Mouse (Mus musculus) testis, adult 2 months (tissue): ENCODE data around the gene Synrg. TPM values are rescaled to one million over a fixed set of nuclear protein-coding genes. Genes with fewer than 3 reads are reported as not detected.

ENCODE experiments used
- H3K27ac ChIP-seq: fragments of 200-500 bp; 2 replicates; pipeline ENCODE4 v1.5.1; 2012; ENCODE audit warnings: low read depth, low read length; ENCODE audit not compliant: control insufficient read depth, insufficient read depth
- H3K27me3 ChIP-seq: fragments of 200-500 bp; 2 replicates; pipeline ENCODE4 v1.6.1; 2012; ENCODE audit warnings: mild to moderate bottlenecking, low read length, moderate library complexity; ENCODE audit not compliant: control insufficient read depth, insufficient read depth
- H3K36me3 ChIP-seq: fragments of 200-500 bp; 2 replicates; pipeline ENCODE4 v1.6.1; 2012; ENCODE audit warnings: mild to moderate bottlenecking, low read length; ENCODE audit not compliant: control insufficient read depth, insufficient read depth
- H3K4me1 ChIP-seq: fragments of 200-500 bp; 2 replicates; pipeline ENCODE4 v1.6.1; 2012; ENCODE audit warnings: low read length; ENCODE audit not compliant: control insufficient read depth, insufficient read depth
- H3K4me3 ChIP-seq: fragments of 200-500 bp; 2 replicates; pipeline ENCODE4 v1.5.1; 2012; ENCODE audit warnings: low read depth, mild to moderate bottlenecking, low read length, moderate library complexity, mixed read lengths; ENCODE audit not compliant: control insufficient read depth
- CTCF ChIP-seq: fragments of 200-500 bp; IDR thresholded peaks from 2 replicates; pipeline ENCODE4 v1.5.1; 2012; ENCODE audit warnings: low read depth, mild to moderate bottlenecking, inconsistent platforms, low read length, moderate library complexity; ENCODE audit not compliant: control insufficient read depth, insufficient read depth, insufficient replicate concordance
- POLR2A ChIP-seq: fragments of 200-500 bp; IDR thresholded peaks from 2 replicates; pipeline ENCODE4 v1.6.1; 2012; ENCODE audit warnings: low read depth, mild to moderate bottlenecking, inconsistent platforms, low read length, moderate library complexity; ENCODE audit not compliant: control insufficient read depth
- polyA plus RNA-seq: library from polyadenylated mRNA; depleted of rRNA; stranded (reverse); fragments of >200 nt; gene quantifications from 2 replicates; pipeline ENCODE4 v1.2.3, GENCODE M21; 2012

Gene Synrg
- polyA plus RNA-seq, 1 experiment = 33.0 TPM

DNA sequence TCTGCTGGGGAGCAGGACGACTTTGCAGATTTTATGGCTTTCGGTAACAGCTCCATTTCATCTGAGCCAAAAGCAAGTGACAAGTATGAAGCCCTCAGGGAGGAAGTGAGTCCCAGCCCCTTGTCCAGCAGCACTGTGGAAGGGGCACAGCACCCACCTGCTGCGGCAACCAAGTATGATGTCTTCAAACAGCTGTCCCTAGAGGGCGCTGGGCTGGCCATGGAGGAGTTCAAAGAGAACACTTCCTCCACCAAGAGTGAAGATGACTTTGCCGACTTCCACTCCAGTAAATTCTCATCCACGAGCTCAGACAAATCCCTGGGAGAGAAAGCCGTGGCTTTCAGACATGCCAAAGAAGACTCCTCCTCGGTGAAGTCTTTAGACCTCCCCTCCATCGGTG lies 44.8 kb downstream of the Synrg start:
- Histone ChIP-seq H3K27ac (no peak overlapping the region), H3K4me3 (no peak overlapping the region), H3K27me3 (no peaks in the 10 kb centered on the region), H3K36me3 (no peaks in the 10 kb centered on the region; the same call in none of the 2 replicates), H3K4me1 (no peaks in the 10 kb centered on the region)
- no peak for TF ChIP-seq POLR2A
- TF ChIP-seq CTCF = no peak

DNA sequence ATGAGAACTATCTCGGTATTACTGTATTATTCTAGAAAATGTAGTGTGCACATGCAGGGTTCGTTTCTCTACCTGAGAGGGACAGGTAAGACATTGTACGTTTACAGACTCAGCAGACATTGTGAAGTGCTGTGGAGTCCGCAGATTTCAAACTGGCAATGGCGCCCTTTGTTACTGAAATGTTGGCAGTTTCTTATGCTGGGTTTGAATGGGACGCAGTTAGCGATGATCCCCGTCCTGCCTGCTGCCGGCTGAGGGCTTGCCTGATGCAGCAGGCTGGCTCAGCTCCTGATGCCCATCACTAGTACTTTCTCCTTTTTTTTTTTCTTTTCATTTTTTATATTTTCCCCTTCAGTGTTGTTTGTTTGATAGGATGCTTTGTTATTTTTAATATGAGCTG lies 46.2 kb downstream of the Synrg start:
- H3K4me1 ChIP-seq = no peaks in the 10 kb centered on the region
- H3K27ac ChIP-seq = no peak overlapping the region
- TF ChIP-seq CTCF (no peak), POLR2A (no peak)
- H3K36me3 ChIP-seq = no peaks in the 10 kb centered on the region; the same call in none of the 2 replicates
- no peaks in the 10 kb centered on the region for H3K27me3 ChIP-seq
- H3K4me3 ChIP-seq = no peak overlapping the region

DNA sequence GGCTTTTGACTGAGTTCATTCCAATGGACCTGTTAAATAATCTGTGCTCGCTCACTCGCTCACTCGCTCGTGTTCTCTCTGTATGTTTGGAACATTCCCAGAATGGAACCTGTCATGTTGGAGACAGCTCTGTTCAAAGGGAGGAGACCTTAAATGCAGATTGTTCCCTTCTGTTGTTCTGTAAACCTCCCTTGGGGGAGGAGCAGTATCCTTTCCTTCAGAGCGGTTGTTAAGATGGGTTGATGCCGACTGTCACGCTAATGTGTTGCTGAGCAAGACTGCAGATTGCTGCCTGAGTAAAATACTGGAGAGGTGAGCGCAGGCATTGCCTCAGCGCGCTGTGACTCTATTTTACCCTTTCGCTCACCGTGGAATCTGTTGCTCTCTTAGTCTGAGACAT lies 46.8 kb downstream of the Synrg start:
- H3K4me3 ChIP-seq = no peak overlapping the region
- H3K27ac ChIP-seq = no peak overlapping the region
- no peaks in the 10 kb centered on the region for H3K27me3 ChIP-seq
- no peaks in the 10 kb centered on the region; the same call in none of the 2 replicates for H3K36me3 ChIP-seq
- no peaks in the 10 kb centered on the region for H3K4me1 ChIP-seq
- no peak for TF ChIP-seq CTCF
- no peak for TF ChIP-seq POLR2A

DNA sequence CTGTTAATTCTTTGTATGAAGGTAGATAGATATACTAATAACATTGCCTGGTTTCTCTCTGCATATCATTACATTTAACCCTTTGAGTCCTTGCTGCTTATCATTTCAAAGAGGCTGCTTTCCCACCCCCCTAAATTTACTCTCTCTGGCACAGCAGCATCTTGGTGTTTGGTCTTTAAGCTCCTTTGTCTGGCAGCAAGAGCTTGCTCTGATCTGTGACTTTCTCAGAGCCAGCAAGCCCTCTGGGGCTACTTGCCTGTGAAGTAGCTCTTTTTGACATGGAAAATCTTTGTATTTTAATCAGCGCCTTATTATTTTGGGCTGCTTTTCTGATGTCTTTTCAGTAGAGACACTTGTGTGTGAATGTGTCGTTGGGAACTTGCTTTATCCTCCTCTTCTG lies 47.3 kb downstream of the Synrg start:
- H3K27me3 ChIP-seq = no peaks in the 10 kb centered on the region
- H3K36me3 ChIP-seq = no peaks in the 10 kb centered on the region; the same call in none of the 2 replicates
- H3K4me3 ChIP-seq = no peak overlapping the region
- H3K27ac ChIP-seq = no peak overlapping the region
- no peaks in the 10 kb centered on the region for H3K4me1 ChIP-seq
- TF ChIP-seq POLR2A (no peak), CTCF (no peak)

DNA sequence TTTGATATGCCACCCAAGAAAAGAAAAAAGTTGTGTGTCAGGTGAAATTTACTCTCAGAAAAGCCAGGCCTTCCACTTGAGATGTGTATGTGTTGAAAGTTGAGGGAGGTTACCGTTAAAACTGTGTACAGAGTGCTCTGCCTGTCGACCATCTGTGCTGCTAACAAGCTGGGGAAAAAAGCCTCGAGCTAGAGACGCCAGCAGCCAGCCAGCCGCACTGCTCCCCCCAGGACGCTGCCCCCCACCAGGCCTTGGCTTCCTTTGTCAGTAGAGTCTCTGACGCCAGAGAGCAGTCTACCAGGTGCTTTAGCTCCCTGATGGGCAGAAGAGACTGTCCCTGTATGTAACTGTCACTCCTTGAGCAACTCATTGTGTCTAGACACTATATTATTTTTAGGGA lies 48.9 kb downstream of the Synrg start:
- TF ChIP-seq CTCF = no peak
- no peak for TF ChIP-seq POLR2A
- Histone ChIP-seq H3K27ac (no peak overlapping the region), H3K27me3 (no peaks in the 10 kb centered on the region), H3K36me3 (no peaks in the 10 kb centered on the region; the same call in none of the 2 replicates), H3K4me3 (no peak overlapping the region), H3K4me1 (no peaks in the 10 kb centered on the region)

DNA sequence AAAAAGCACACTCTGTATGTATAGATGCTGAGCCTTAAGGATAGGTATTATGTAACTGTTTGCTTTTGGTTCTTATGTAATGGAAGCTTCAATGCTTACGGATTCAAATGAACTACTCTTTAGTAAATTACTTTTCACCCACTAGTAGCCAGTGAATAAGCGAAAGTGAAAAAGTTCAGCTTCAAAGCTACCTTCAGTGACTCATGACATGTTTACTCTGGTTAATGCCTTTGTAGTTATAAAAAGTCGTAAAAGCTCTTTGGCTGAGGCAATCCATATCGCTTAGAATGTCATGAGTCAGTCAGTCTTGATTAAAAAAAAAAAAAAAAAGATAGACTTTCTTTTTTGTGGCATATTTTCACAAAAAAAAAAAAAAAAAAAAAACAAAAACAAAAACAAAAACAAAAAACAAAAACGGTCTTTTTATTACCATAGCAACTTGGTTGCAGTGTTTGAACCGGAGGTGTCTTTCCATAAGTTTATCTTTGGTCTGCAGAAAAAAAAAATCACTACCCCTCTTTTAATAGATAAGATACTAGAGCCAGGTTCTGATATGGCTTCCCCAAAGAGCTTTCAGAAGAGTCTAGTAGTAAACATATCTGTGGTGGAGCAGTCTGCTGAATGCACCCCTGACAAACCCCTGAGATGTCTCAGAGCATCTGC lies 52.0 kb downstream of the Synrg start:
- Histone ChIP-seq H3K36me3 (no peaks in the 10 kb centered on the region), H3K27me3 (no peaks in the 10 kb centered on the region), H3K4me3 (no peak overlapping the region), H3K4me1 (no peaks in the 10 kb centered on the region), H3K27ac (no peak overlapping the region)
- TF ChIP-seq CTCF (no peak), POLR2A (no peak)

DNA sequence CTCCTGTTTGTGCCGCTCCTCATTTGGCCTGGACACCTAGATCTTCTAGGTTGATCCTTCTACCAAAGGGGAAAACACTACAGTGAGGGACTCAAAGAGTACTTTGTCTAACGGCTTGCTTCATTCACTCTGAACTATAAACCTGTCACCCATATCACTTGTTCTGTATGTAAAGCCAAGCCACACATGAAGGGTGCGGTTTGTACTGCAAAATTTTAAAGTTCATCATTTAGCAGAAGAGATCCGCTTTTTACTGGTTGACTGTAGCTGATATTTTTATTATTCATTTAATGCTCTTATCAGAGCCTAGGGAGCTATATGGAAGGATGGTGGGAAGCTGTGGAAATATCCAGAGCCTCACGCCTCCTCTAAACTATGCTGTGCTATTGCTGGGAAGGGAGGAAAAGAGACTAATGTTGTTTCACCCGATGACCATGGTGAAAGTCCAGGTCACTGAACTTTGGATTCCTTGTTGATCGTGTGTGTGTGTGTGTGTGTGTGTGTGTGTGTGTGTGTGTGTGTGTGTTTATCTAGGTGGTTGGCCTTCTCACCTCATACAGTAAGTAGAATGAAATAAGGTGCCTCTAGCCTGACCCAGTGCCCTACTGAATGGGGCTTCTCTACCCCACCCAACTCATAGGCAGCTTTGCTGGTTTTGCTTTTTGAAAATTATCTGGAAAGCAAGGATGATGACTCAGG lies 52.7 kb downstream of the Synrg start:
- no peaks in the 10 kb centered on the region for H3K27me3 ChIP-seq
- H3K27ac ChIP-seq = no peak overlapping the region
- no peaks in the 10 kb centered on the region for H3K36me3 ChIP-seq
- H3K4me1 ChIP-seq = no peaks in the 10 kb centered on the region
- TF ChIP-seq POLR2A (no peak), CTCF (no peak)
- no peak overlapping the region for H3K4me3 ChIP-seq
